8 mouse cellular contexts compared by ENCODE assay signal in genomic region chr4:101549958-101550591, GRCm38 (mm10). TPM values are rescaled to one million over a fixed set of nuclear protein-coding genes. Genes with fewer than 3 reads are reported as not detected.
A peak's percentile ranks its signal among the peaks of the same experiment; 100 is the strongest.
DNase-seq lines count a peak whose midpoint lies in the region; ATAC-seq and TF ChIP-seq lines count a peak whose summit lies in the region.

No protein-coding gene starts in this region.

- H3K27ac ChIP-seq in ES-Bruce4 (ENCODE audit: insufficient read depth, low read length): no peak overlapping the region
- H3K27ac ChIP-seq in midbrain, embryonic 11.5 days (ENCODE audit: low read depth, low read length): no peak overlapping the region; the same call in 1 of the 2 replicates

- H3K4me3 ChIP-seq in ES-Bruce4 (ENCODE audit: low read depth, low read length): peak overlapping the region; percentile 41
- H3K4me3 ChIP-seq in midbrain, embryonic 11.5 days (ENCODE audit: low read depth, low read length): peak overlapping the region; percentile 52

- H3K36me3 ChIP-seq in ES-Bruce4 (ENCODE audit: control insufficient read depth, insufficient read depth, low read length, poor library complexity, severe bottlenecking): no peaks in the 10 kb centered on the region
- no peaks in the 10 kb centered on the region for H3K36me3 ChIP-seq in midbrain, embryonic 11.5 days (ENCODE audit: control insufficient read depth, insufficient read depth, low read length)

- under 1% methylated on average over 31 of the region's 33 CpGs for WGBS in midbrain, embryonic 11.5 days

- no peak for TF ChIP-seq POLR2A in ES-Bruce4 (IDR thresholded peaks at IDR 0.05; ENCODE audit: insufficient read depth, low read length)

- TF ChIP-seq EP300 in ES-Bruce4 (IDR thresholded peaks at IDR 0.05; ENCODE audit: insufficient read depth, low read depth, low read length): no peak

- no peaks in the 10 kb centered on the region for H3K4me1 ChIP-seq in ES-Bruce4 (ENCODE audit: control insufficient read depth, insufficient read depth, low read length)
- peaks cover 6% of the 10 kb centered on the region; the same call in 1 of the 2 replicates for H3K4me1 ChIP-seq in midbrain, embryonic 11.5 days (ENCODE audit: control insufficient read depth, insufficient read depth, low read length)

- ATAC-seq in midbrain, embryonic 11.5 days (ENCODE audit: low FRiP score): peak; percentile 82

- intact Hi-C loops in heart, postnatal 36 days (cut with DNase I): no loop called here

- peak overlapping the region; percentile 93 for H3K4me2 ChIP-seq in midbrain, embryonic 11.5 days

- no peak for TF ChIP-seq CTCF in ES-Bruce4 (IDR thresholded peaks at IDR 0.05; ENCODE audit: low read depth, low read length)

- H3K9ac ChIP-seq in ES-Bruce4 (ENCODE audit: low read depth, poor library complexity, severe bottlenecking): no peak overlapping the region
- peak overlapping the region; percentile 58 for H3K9ac ChIP-seq in midbrain, embryonic 11.5 days (ENCODE audit: low read length)

- no peaks in the 10 kb centered on the region for H3K27me3 ChIP-seq in ES-Bruce4 (ENCODE audit: control insufficient read depth, insufficient read depth, low read length, poor library complexity, severe bottlenecking)
- peaks cover 9% of the 10 kb centered on the region; the same call in 1 of the 2 replicates for H3K27me3 ChIP-seq in midbrain, embryonic 11.5 days (ENCODE audit: control insufficient read depth, insufficient read depth, low read length)

- no peaks in the 10 kb centered on the region for H3K9me3 ChIP-seq in ES-Bruce4 (replicated peaks; ENCODE audit: control insufficient read depth, insufficient read depth, low read length, poor library complexity, severe bottlenecking)
- no peaks in the 10 kb centered on the region for H3K9me3 ChIP-seq in midbrain, embryonic 11.5 days (ENCODE audit: control insufficient read depth, low read length)

- DNase-seq in WW6 (ENCODE audit: low read depth, low spot score): peak; percentile 36
- peak; percentile 58 for DNase-seq in embryo, embryonic 9.5 days (ENCODE audit: extremely low spot score)
- peak; percentile 19 to 23 for DNase-seq in heart, postnatal 36 days
- peak; percentile 30 to 51 for DNase-seq in layer of hippocampus, postnatal 10 days (ENCODE audit: low spot score in 2 of 2)
- DNase-seq in midbrain, embryonic 11.5 days (ENCODE audit: low spot score, missing footprints): peak; percentile 92
- peak; percentile 3 to 29 for DNase-seq in urinary bladder, postnatal 36 days (ENCODE audit: low spot score in 2 of 2)
- DNase-seq in thymus, postnatal 25 days: no peak

RNA-seq across cellular contexts. Expression of gene Dnajc6, which starts 53.6 kb away (rescaled TPM):
- 11.3 and 15.5 TPM in 2 replicates for polyA plus RNA-seq in ES-Bruce4 (2011; ENCODE audit: insufficient read depth, insufficient read length, low read depth, missing spikeins)
- total RNA-seq in heart, postnatal 36 days (2021): under 1 TPM; 0.44 to 0.49 TPM
- total RNA-seq in layer of hippocampus, postnatal 10 days (2021): 100 to 1,000 TPM; 255 to 282 TPM
- 4.3 and 5.2 TPM in 2 replicates for polyA plus RNA-seq in midbrain, embryonic 11.5 days (2014; fragmentation: Nextera tagmentation; extraction: Ambion mirVana)

Comparison
In these comparisons a context has a peak if more than half of its experiments do, and no peak if none do; other contexts are left out.
1. RNA of gene Dnajc6, which starts 53.6 kb away (total RNA-seq): 255 to 282 TPM in layer of hippocampus, postnatal 10 days; 0.44 to 0.49 TPM in heart, postnatal 36 days; every median in the first group is over 100 times any median in the second.